Mouse (Mus musculus) stomach, embryonic 14.5 days (tissue): ENCODE measurements around the gene Nr6a1. TPM values are rescaled to one million over a fixed set of nuclear protein-coding genes. Genes with fewer than 3 reads are reported as not detected.

Experiments used
- ATAC-seq: fragments of 200-750 bp; cut with Nextera tagmentation; 2 replicates; pipeline ENCODE4 v1.8.0; 2017; ENCODE audit warnings: low read depth, moderate TSS enrichment; ENCODE audit not compliant: insufficient number of reproducible peaks, insufficient read depth, low FRiP score
- H3K27ac ChIP-seq: fragments of 300-500 bp; sonication (generic); 2 replicates; pipeline ENCODE4 v1.5.1; 2014; ENCODE audit warnings: mild to moderate bottlenecking, low read length, moderate library complexity, mixed read lengths
- H3K27me3 ChIP-seq: fragments of 300-500 bp; sonication (generic); 2 replicates; pipeline ENCODE4 v1.6.1; 2014; ENCODE audit warnings: low read length, control low read depth, mixed read lengths; ENCODE audit not compliant: control insufficient read depth, insufficient read depth
- H3K36me3 ChIP-seq: fragments of 300-500 bp; sonication (generic); 2 replicates; pipeline ENCODE4 v1.6.1; 2014; ENCODE audit warnings: mild to moderate bottlenecking, control low read depth, low read length, moderate library complexity, mixed read lengths; ENCODE audit not compliant: control insufficient read depth, insufficient read depth
- H3K4me1 ChIP-seq: fragments of 300-500 bp; sonication (generic); 2 replicates; pipeline ENCODE4 v1.6.1; 2014; ENCODE audit warnings: low read length, control low read depth, mixed read lengths; ENCODE audit not compliant: control insufficient read depth, insufficient read depth
- H3K4me2 ChIP-seq: fragments of 300-500 bp; sonication (generic); replicated peaks from 2 replicates; pipeline ENCODE4 v1.6.1; 2014; ENCODE audit warnings: low read depth, low read length, control low read depth
- H3K4me3 ChIP-seq: fragments of 300-500 bp; sonication (generic); 2 replicates; pipeline ENCODE4 v1.5.1; 2014; ENCODE audit warnings: low read depth, low read length, control low read depth
- H3K9ac ChIP-seq: fragments of 300-500 bp; sonication (generic); replicated peaks from 2 replicates; pipeline ENCODE4 v1.6.1; 2014; ENCODE audit warnings: low read depth, mild to moderate bottlenecking, control low read depth, low read length, moderate library complexity, mixed read lengths
- H3K9me3 ChIP-seq: fragments of 300-500 bp; sonication (generic); 2 replicates; pipeline ENCODE4 v1.6.1; 2016; ENCODE audit warnings: low read depth, low read length, control low read depth; ENCODE audit not compliant: control insufficient read depth
- WGBS: fragments of 180-500 bp; shearing (Covaris S2); extraction: QIAGEN DNeasy Blood & Tissue Kit; methylation state at CpG from one replicate; pipeline ENCODE4 v1.1.7; 2014; 5-methylcytosine and 5-hydroxymethylcytosine counted together
- polyA plus RNA-seq: library from polyadenylated mRNA; unstranded; fragments of >200 nt; fragmentation: Nextera tagmentation; extraction: Ambion mirVana; gene quantifications from 2 replicates; pipeline ENCODE4 v1.2.1, GENCODE M21; 2014

The Nr6a1 gene
- polyA plus RNA-seq, 1 experiment from 2014 or later, result 2.6 TPM

GRCm38 (mm10) chr2:38706661-38707060, 220.8 kb downstream of the Nr6a1 start:
- Histone ChIP-seq H3K4me3 (no peak overlapping the region), H3K27me3 (peaks cover 30% of the 10 kb centered on the region), H3K9me3 (no peaks in the 10 kb centered on the region), H3K27ac (no peak overlapping the region), H3K4me1 (peaks cover 3% of the 10 kb centered on the region; the same call in 1 of the 2 replicates), H3K4me2 (no peak overlapping the region), H3K36me3 (no peaks in the 10 kb centered on the region), H3K9ac (no peak overlapping the region)
- no peak for ATAC-seq
- WGBS, result 45% methylated on average over 6 of the region's 6 CpGs

GRCm38 (mm10) chr2:38705036-38705435, 222.5 kb downstream of the Nr6a1 start:
- no peak for ATAC-seq
- Histone ChIP-seq H3K27me3 (peaks cover 27% of the 10 kb centered on the region), H3K36me3 (no peaks in the 10 kb centered on the region), H3K4me3 (no peak overlapping the region), H3K9ac (no peak overlapping the region), H3K9me3 (no peaks in the 10 kb centered on the region), H3K4me2 (no peak overlapping the region), H3K27ac (no peak overlapping the region), H3K4me1 (no peaks in the 10 kb centered on the region)
- 42% methylated on average over 4 of the region's 4 CpGs for WGBS

GRCm38 (mm10) chr2:38704336-38704735, 223.2 kb downstream of the Nr6a1 start:
- Histone ChIP-seq H3K9me3 (no peaks in the 10 kb centered on the region), H3K27ac (no peak overlapping the region), H3K4me3 (no peak overlapping the region), H3K9ac (no peak overlapping the region), H3K4me2 (no peak overlapping the region), H3K36me3 (no peaks in the 10 kb centered on the region), H3K27me3 (peaks cover 27% of the 10 kb centered on the region), H3K4me1 (no peaks in the 10 kb centered on the region)
- ATAC-seq, result no peak
- 82% methylated on average over 9 of the region's 9 CpGs for WGBS

- H3K27me3 ChIP-seq, result no peaks in the 10 kb centered on the region
- no peaks in the 10 kb centered on the region for H3K4me1 ChIP-seq
- ATAC-seq, result no peak
- H3K9me3 ChIP-seq, result no peaks in the 10 kb centered on the region
- 65% methylated on average over 5 of the region's 5 CpGs for WGBS
- no peak overlapping the region for H3K4me3 ChIP-seq
- H3K36me3 ChIP-seq, result no peaks in the 10 kb centered on the region
- no peak overlapping the region for H3K4me2 ChIP-seq
- no peak overlapping the region for H3K9ac ChIP-seq
- H3K27ac ChIP-seq, result no peak overlapping the region
Measured at GRCm38 (mm10) chr2:38700177-38700576, 227.3 kb downstream of the Nr6a1 start.

- no peaks in the 10 kb centered on the region for H3K4me1 ChIP-seq
- 80% methylated on average over 5 of the region's 5 CpGs for WGBS
- H3K36me3 ChIP-seq, result no peaks in the 10 kb centered on the region
- ATAC-seq, result no peak
- no peak overlapping the region for H3K4me2 ChIP-seq
- no peaks in the 10 kb centered on the region for H3K27me3 ChIP-seq
- H3K9ac ChIP-seq, result no peak overlapping the region
- no peak overlapping the region for H3K27ac ChIP-seq
- H3K4me3 ChIP-seq, result no peak overlapping the region
- H3K9me3 ChIP-seq, result no peaks in the 10 kb centered on the region
Measured at GRCm38 (mm10) chr2:38698623-38699022, 228.9 kb downstream of the Nr6a1 start.

GRCm38 (mm10) chr2:38697128-38698120, 230.1 kb downstream of the Nr6a1 start:
- 54% methylated on average over 27 of the region's 27 CpGs for WGBS
- no peaks in the 10 kb centered on the region for H3K27me3 ChIP-seq

GRCm38 (mm10) chr2:38695770-38696169, 231.7 kb downstream of the Nr6a1 start:
- no peaks in the 10 kb centered on the region for H3K4me1 ChIP-seq
- no peaks in the 10 kb centered on the region for H3K36me3 ChIP-seq
- H3K4me3 ChIP-seq, result no peak overlapping the region
- no peak overlapping the region for H3K27ac ChIP-seq
- no peak for ATAC-seq
- H3K27me3 ChIP-seq, result peaks cover 1% of the 10 kb centered on the region; the same call in 1 of the 2 replicates
- WGBS, result 62% methylated on average over 9 of the region's 9 CpGs
- no peak overlapping the region for H3K9ac ChIP-seq
- H3K4me2 ChIP-seq, result no peak overlapping the region
- no peaks in the 10 kb centered on the region for H3K9me3 ChIP-seq

More at GRCm38 (mm10) chr2:38697128-38698120, 230.1 kb downstream of the Nr6a1 start:
- no peaks in the 10 kb centered on the region for H3K36me3 ChIP-seq
- H3K4me3 ChIP-seq, result no peak overlapping the region
- H3K4me2 ChIP-seq, result no peak overlapping the region
- H3K27ac ChIP-seq, result no peak overlapping the region
- H3K9me3 ChIP-seq, result no peaks in the 10 kb centered on the region
- H3K9ac ChIP-seq, result no peak overlapping the region
- no peaks in the 10 kb centered on the region for H3K4me1 ChIP-seq
- ATAC-seq, result no peak

- ATAC-seq, result no peak
- WGBS, result 13% methylated on average over 8 of the region's 8 CpGs
Measured at GRCm38 (mm10) chr2:38691542-38691941, 235.9 kb downstream of the Nr6a1 start.

More at GRCm38 (mm10) chr2:38691542-38691941, 235.9 kb downstream of the Nr6a1 start:
- Histone ChIP-seq H3K4me3 (no peak overlapping the region), H3K36me3 (no peaks in the 10 kb centered on the region), H3K4me2 (no peak overlapping the region), H3K9ac (no peak overlapping the region), H3K4me1 (peaks cover 4% of the 10 kb centered on the region; the same call in 1 of the 2 replicates), H3K27ac (no peak overlapping the region), H3K9me3 (no peaks in the 10 kb centered on the region), H3K27me3 (peaks cover 6% of the 10 kb centered on the region)
